Mouse (Mus musculus) MEL (cell line): ENCODE data around the gene Rspo4. TPM values are rescaled to one million over a fixed set of nuclear protein-coding genes. Genes with fewer than 3 reads are reported as not detected.

Experiments used
- DNase-seq: peaks from one replicate; pipeline ENCODE4 v3.0.0; 2011; ENCODE audit warnings: low read depth, low spot score
- H3K27ac ChIP-seq: 2 replicates; pipeline ENCODE4 v1.5.1; 2012; ENCODE audit warnings: low read depth, mild to moderate bottlenecking, control low read depth, low read length, moderate library complexity; ENCODE audit not compliant: control insufficient read depth
- H3K27me3 ChIP-seq, 2 experiments: fragments of 150-350 bp in 1 of 2; sonication (generic) in 1 of 2; 2 replicates each; pipeline ENCODE4 v1.6.1; 2012; ENCODE audit warnings: low read length in 2 of 2, mild to moderate bottlenecking in 2 of 2, improper control_type of control experiment in 1 of 2, moderate library complexity in 1 of 2; ENCODE audit not compliant: insufficient read depth in 2 of 2, control insufficient read depth in 1 of 2
- H3K36me3 ChIP-seq, 2 experiments: 2 replicates each; pipeline ENCODE4 v1.6.1; 2012 to 2014; ENCODE audit warnings: low read length in 2 of 2, improper control_type of control experiment in 1 of 2, inconsistent platforms in 1 of 2, mild to moderate bottlenecking in 1 of 2; ENCODE audit not compliant: insufficient read depth in 2 of 2, control insufficient read depth in 1 of 2
- H3K4me1 ChIP-seq, 2 experiments: fragments of 150-350 bp in 1 of 2; sonication (generic) in 1 of 2; 2 replicates each; pipeline ENCODE4 v1.6.1; 2012; ENCODE audit warnings: low read length in 2 of 2, improper control_type of control experiment in 1 of 2, mild to moderate bottlenecking in 1 of 2; ENCODE audit not compliant: insufficient read depth in 2 of 2, control insufficient read depth in 1 of 2
- H3K4me3 ChIP-seq, 2 experiments: fragments of 150-350 bp in 1 of 2; sonication (generic) in 1 of 2; 2 replicates each; pipeline ENCODE4 v1.5.1; 2012; ENCODE audit warnings: low read depth in 2 of 2, low read length in 2 of 2, mild to moderate bottlenecking in 2 of 2, moderate library complexity in 2 of 2, control low read depth in 1 of 2, improper control_type of control experiment in 1 of 2; ENCODE audit not compliant: control insufficient read depth in 1 of 2, insufficient read depth in 1 of 2
- H3K79me2 ChIP-seq: 2 replicates; pipeline ENCODE4 v1.6.1; 2012; ENCODE audit warnings: mild to moderate bottlenecking, low read length, moderate library complexity; ENCODE audit not compliant: control insufficient read depth, poor library complexity, insufficient read depth
- H3K9ac ChIP-seq: 2 replicates; pipeline ENCODE4 v1.6.1; 2012; ENCODE audit warnings: low read depth, mild to moderate bottlenecking, control low read depth, low read length, moderate library complexity; ENCODE audit not compliant: control insufficient read depth, poor library complexity, severe bottlenecking
- H3K9me3 ChIP-seq: fragments of 150-350 bp; sonication (generic); replicated peaks from 2 replicates; pipeline ENCODE4 v1.6.1; 2012; ENCODE audit warnings: mild to moderate bottlenecking, low read length, improper control_type of control experiment, moderate library complexity; ENCODE audit not compliant: insufficient read depth
- CHD2 ChIP-seq: IDR thresholded peaks from 2 replicates; pipeline ENCODE4 v1.6.1; 2011; ENCODE audit warnings: low read length, improper control_type of control experiment
- E2F4 ChIP-seq: IDR thresholded peaks from 2 replicates; pipeline ENCODE4 v1.6.1; 2011; ENCODE audit warnings: low read depth, low read length, improper control_type of control experiment, borderline replicate concordance
- ELF1 ChIP-seq: IDR thresholded peaks from 2 replicates; pipeline ENCODE4 v1.6.1; 2014; ENCODE audit warnings: low read depth, mild to moderate bottlenecking, inconsistent platforms, low read length, improper control_type of control experiment, moderate library complexity
- EP300 ChIP-seq, 2 experiments: IDR thresholded peaks; 2 replicates each; pipeline ENCODE4 v1.6.1; 2011; ENCODE audit warnings: improper control_type of control experiment in 2 of 2, low read length in 2 of 2, low read depth in 1 of 2, mild to moderate bottlenecking in 1 of 2
- GABPA ChIP-seq: IDR thresholded peaks from 2 replicates; pipeline ENCODE4 v1.6.1; 2012; ENCODE audit warnings: low read depth, mild to moderate bottlenecking, inconsistent platforms, low read length, improper control_type of control experiment, moderate library complexity
- JUND ChIP-seq: IDR thresholded peaks from 2 replicates; pipeline ENCODE4 v1.6.1; 2011; ENCODE audit warnings: low read depth, mild to moderate bottlenecking, improper control_type of control experiment, low read length
- KAT2A ChIP-seq: conservative IDR thresholded peaks from 2 replicates; pipeline ENCODE4 v1.6.1; 2012; ENCODE audit warnings: low read depth, low read length, improper control_type of control experiment, inconsistent platforms
- MAFK ChIP-seq: IDR thresholded peaks from 2 replicates; pipeline ENCODE4 v1.6.1; 2011; ENCODE audit warnings: low read depth, mild to moderate bottlenecking, low read length, improper control_type of control experiment, borderline replicate concordance
- MAX ChIP-seq: IDR thresholded peaks from 2 replicates; pipeline ENCODE4 v1.6.1; 2011; ENCODE audit warnings: low read length, improper control_type of control experiment
- MYB ChIP-seq: IDR thresholded peaks from 2 replicates; pipeline ENCODE4 v1.6.1; 2011; ENCODE audit warnings: mild to moderate bottlenecking, low read depth, low read length, improper control_type of control experiment
- NELFE ChIP-seq: IDR thresholded peaks from 2 replicates; pipeline ENCODE4 v1.6.1; 2011; ENCODE audit warnings: low read depth, low read length, improper control_type of control experiment
- NRF1 ChIP-seq: IDR thresholded peaks from 2 replicates; pipeline ENCODE4 v1.6.1; 2014; ENCODE audit warnings: low read depth, mild to moderate bottlenecking, inconsistent platforms, low read length, improper control_type of control experiment, moderate library complexity; ENCODE audit not compliant: poor library complexity, insufficient read depth, severe bottlenecking
- POLR2AphosphoS2 ChIP-seq: IDR thresholded peaks from 2 replicates; pipeline ENCODE4 v1.6.1; 2011; ENCODE audit warnings: low read length, improper control_type of control experiment
- RAD21 ChIP-seq: IDR thresholded peaks from 2 replicates; pipeline ENCODE4 v1.6.1; 2011; ENCODE audit warnings: mild to moderate bottlenecking, low read depth, low read length, improper control_type of control experiment
- TAL1 ChIP-seq: IDR thresholded peaks from 2 replicates; pipeline ENCODE4 v1.6.1; 2012; ENCODE audit warnings: mild to moderate bottlenecking, inconsistent platforms, low read length, moderate library complexity, mixed read lengths
- TBP ChIP-seq: IDR thresholded peaks from 2 replicates; pipeline ENCODE4 v1.8.0; 2011; ENCODE audit warnings: low read depth, low read length, improper control_type of control experiment
- UBTF ChIP-seq: IDR thresholded peaks from 2 replicates; pipeline ENCODE4 v1.6.1; 2012; ENCODE audit warnings: low read depth, mild to moderate bottlenecking, inconsistent platforms, low read length, improper control_type of control experiment, moderate library complexity, borderline replicate concordance; ENCODE audit not compliant: insufficient read depth
- USF1 ChIP-seq: IDR thresholded peaks from 2 replicates; pipeline ENCODE4 v1.6.1; 2014; ENCODE audit warnings: low read depth, mild to moderate bottlenecking, inconsistent platforms, low read length, improper control_type of control experiment, moderate library complexity
- USF2 ChIP-seq, 2 experiments: IDR thresholded peaks; 2 replicates each; pipeline ENCODE4 v1.6.1; 2011 to 2012; ENCODE audit warnings: improper control_type of control experiment in 2 of 2, low read length in 2 of 2, borderline replicate concordance in 1 of 2, inconsistent platforms in 1 of 2, low read depth in 1 of 2, mild to moderate bottlenecking in 1 of 2; ENCODE audit not compliant: insufficient read depth in 1 of 2
- ZC3H11A ChIP-seq: IDR thresholded peaks from 2 replicates; pipeline ENCODE4 v1.6.1; 2012; ENCODE audit warnings: low read depth, mild to moderate bottlenecking, inconsistent platforms, low read length, improper control_type of control experiment
- ZMIZ1 ChIP-seq: IDR thresholded peaks from 2 replicates; pipeline ENCODE4 v1.6.1; 2012; ENCODE audit warnings: low read depth, mild to moderate bottlenecking, inconsistent platforms, low read length, improper control_type of control experiment, moderate library complexity
- ZNF384 ChIP-seq: IDR thresholded peaks from 2 replicates; pipeline ENCODE4 v1.6.1; 2012; ENCODE audit warnings: low read depth, mild to moderate bottlenecking, inconsistent platforms, low read length, improper control_type of control experiment
- polyA plus RNA-seq, 2 experiments: library from polyadenylated mRNA; stranded (reverse) in 1 of 2; unstranded in 1 of 2; fragments of >175 nt in 1 of 2; fragments of >200 nt in 1 of 2; gene quantifications; 2 replicates each; pipeline versions ENCODE4 v1.2.1 to v1.2.4; 2012; ENCODE audit warnings: low replicate concordance in 2 of 2, low read depth in 1 of 2; ENCODE audit not compliant: insufficient read length in 2 of 2, insufficient read depth in 1 of 2, missing spikeins in 1 of 2
- total RNA-seq: library from RNA; depleted of rRNA; stranded (reverse); fragments of 300-350 nt; gene quantifications from 2 replicates; pipeline ENCODE4 v1.2.3, GENCODE M21; 2012

Rspo4 gene
- total and polyA plus RNA-seq, 3 experiments: not detected

DNA sequence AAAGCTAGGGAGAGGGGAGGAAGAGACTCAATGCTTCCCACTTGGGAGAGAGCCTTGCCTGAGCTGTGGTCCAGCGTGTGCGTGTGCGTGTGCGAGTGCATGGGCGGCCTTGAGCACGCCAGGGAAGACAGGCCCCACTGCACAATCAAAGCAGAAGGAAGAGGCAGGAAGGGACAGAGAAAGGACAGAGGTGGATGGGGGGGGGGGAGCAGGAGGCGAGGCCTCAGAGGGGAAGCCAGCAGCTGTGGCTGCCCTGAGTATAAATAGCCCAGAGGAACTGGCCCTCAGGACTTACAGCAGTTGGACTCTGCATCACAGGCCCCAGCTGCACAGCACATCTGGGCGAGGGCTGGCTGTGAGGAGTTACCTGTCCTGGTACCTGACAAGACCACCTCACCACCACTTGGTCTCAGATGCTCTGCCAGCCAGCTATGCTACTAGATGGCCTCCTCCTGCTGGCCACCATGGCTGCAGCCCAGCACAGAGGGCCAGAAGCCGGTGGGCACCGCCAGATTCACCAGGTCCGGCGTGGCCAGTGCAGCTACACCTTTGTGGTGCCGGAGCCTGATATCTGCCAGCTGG, 68.3 kb downstream of the Rspo4 start, which contains the start of gene Angpt4:
TSS of gene Angpt4 (plus strand) at position 292 of the 582 bp plus-strand sequence.
- Histone ChIP-seq H3K9ac (no peak within 1 kb of the TSS), H3K4me1 (no peaks in the 10 kb centered on the region), H3K9me3 (no peaks in the 10 kb centered on the region), H3K27me3 (no peaks in the 10 kb centered on the region), H3K36me3 (no peaks in the 10 kb centered on the region), H3K4me3 (no peak within 1 kb of the TSS), H3K79me2 (no peaks in the 10 kb centered on the region), H3K27ac (no peak within 1 kb of the TSS)
- TF ChIP-seq MAFK (no peak), KAT2A (no peak), GABPA (no peak), EP300 (IDR thresholded peaks at IDR 0.05; ENCODE audit: low read depth in 1 of 2, low read length in 2 of 2) (no peak), USF2 (IDR thresholded peaks at IDR 0.05; ENCODE audit: borderline replicate concordance in 1 of 2, insufficient read depth in 1 of 2, low read depth in 1 of 2, low read length in 2 of 2) (no peak), NRF1 (no peak), MYB (no peak), NELFE (no peak), CHD2 (no peak), E2F4 (no peak), TBP (no peak)
- no peak for DNase-seq

DNA sequence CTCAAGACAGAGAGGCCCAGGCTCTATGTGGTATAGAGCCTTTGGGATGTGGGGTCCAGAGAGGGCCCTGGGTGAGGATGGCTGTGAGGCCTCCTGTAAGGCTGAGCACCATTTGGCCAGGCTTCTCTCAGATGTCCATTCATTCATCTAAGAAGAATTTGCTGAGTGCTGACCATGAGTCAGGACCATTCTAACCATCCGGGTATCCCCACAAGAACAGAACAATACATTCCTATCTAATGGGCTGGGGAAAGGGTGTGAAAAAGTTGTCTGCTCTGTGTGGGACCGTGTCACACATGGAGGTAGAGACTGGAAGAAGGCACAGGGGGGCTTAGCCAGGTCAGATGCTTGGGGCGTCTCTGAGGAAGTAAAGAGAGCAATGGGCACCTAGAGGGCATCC, 69.0 kb downstream of the Rspo4 start:
- Histone ChIP-seq H3K4me3 (no peak overlapping the region), H3K9ac (no peak overlapping the region), H3K79me2 (no peaks in the 10 kb centered on the region), H3K27ac (no peak overlapping the region), H3K9me3 (no peaks in the 10 kb centered on the region), H3K27me3 (no peaks in the 10 kb centered on the region), H3K36me3 (no peaks in the 10 kb centered on the region), H3K4me1 (no peaks in the 10 kb centered on the region)
- TF ChIP-seq ZMIZ1: no peak
- no peak for TF ChIP-seq MAX
- TF ChIP-seq USF1: no peak
- no peak for TF ChIP-seq TBP
- TF ChIP-seq JUND: no peak
- TF ChIP-seq NRF1: no peak
- TF ChIP-seq UBTF: no peak
- TF ChIP-seq ELF1: no peak
- no peak for TF ChIP-seq NELFE
- no peak for TF ChIP-seq ZC3H11A
- no peak for TF ChIP-seq RAD21
- no peak for TF ChIP-seq GABPA
- no peak for TF ChIP-seq TAL1
- TF ChIP-seq POLR2AphosphoS2: no peak
- no peak for TF ChIP-seq ZNF384
- no peak for TF ChIP-seq KAT2A
- no peak for TF ChIP-seq CHD2
- no peak for DNase-seq
